Mouse (Mus musculus) G1E (cell line): ENCODE measurements around the gene Cacnb1. TPM values are rescaled to one million over a fixed set of nuclear protein-coding genes. Genes with fewer than 3 reads are reported as not detected.
A peak's percentile ranks its signal among the peaks of the same experiment; 100 is the strongest.

Source experiments
- ATAC-seq: 2 replicates; pipeline ENCODE4 v1.8.0; 2016; ENCODE audit warnings: mild to moderate bottlenecking; ENCODE audit not compliant: insufficient number of reproducible peaks, poor library complexity, low FRiP score, severe bottlenecking; ENCODE audit errors: extremely low read depth
- DNase-seq: peaks from one replicate; pipeline ENCODE4 v3.0.0; 2012; ENCODE audit warnings: low spot score
- H3K27me3 ChIP-seq: 2 replicates; pipeline ENCODE4 v1.6.1; 2012; ENCODE audit warnings: mild to moderate bottlenecking, low read length, inconsistent platforms; ENCODE audit not compliant: insufficient read depth
- H3K36me3 ChIP-seq: replicated peaks from 2 replicates; pipeline ENCODE3; 2012; ENCODE audit warnings: mild to moderate bottlenecking, inconsistent platforms
- H3K4me1 ChIP-seq: 2 replicates; pipeline ENCODE4 v1.6.1; 2012; ENCODE audit warnings: low read depth, low read length, inconsistent platforms, mixed read lengths; ENCODE audit not compliant: insufficient read depth
- H3K4me3 ChIP-seq: 2 replicates; pipeline ENCODE4 v1.5.1; 2012; ENCODE audit warnings: low read depth, mild to moderate bottlenecking, inconsistent platforms, low read length, moderate library complexity, mixed read lengths
- H3K9me3 ChIP-seq: replicated peaks from 2 replicates; pipeline ENCODE4 v1.6.1; 2012; ENCODE audit warnings: inconsistent platforms
- CTCF ChIP-seq: IDR thresholded peaks from 2 replicates; pipeline ENCODE4 v1.5.1; 2012; ENCODE audit warnings: low read depth, low read length, inconsistent platforms, mixed read lengths
- GATA1 ChIP-seq: IDR thresholded peaks from 2 replicates; pipeline ENCODE4 v1.6.1; 2012; ENCODE audit warnings: borderline replicate concordance, low read length, inconsistent platforms, mixed read lengths
- GATA2 ChIP-seq: IDR thresholded peaks from 2 replicates; pipeline ENCODE4 v1.6.1; 2012; ENCODE audit warnings: low read depth, low read length, inconsistent platforms, borderline replicate concordance
- POLR2AphosphoS5 ChIP-seq: IDR thresholded peaks from 2 replicates; pipeline ENCODE4 v1.6.1; 2012; ENCODE audit warnings: low read depth, low read length, inconsistent platforms; ENCODE audit not compliant: insufficient replicate concordance
- TAL1 ChIP-seq: conservative IDR thresholded peaks from 2 replicates; pipeline ENCODE4 v1.6.1; 2012; ENCODE audit warnings: low read depth, low read length, inconsistent platforms, mixed read lengths
- polyA plus RNA-seq: library from polyadenylated mRNA; stranded (reverse); fragments of >175 nt; gene quantifications from 2 replicates; pipeline ENCODE4 v1.2.3, GENCODE M21; 2012
- total RNA-seq, 2 experiments: library from RNA; stranded (forward) in 1 of 2; stranded (reverse) in 1 of 2; fragments of 200-1000 nt in 1 of 2; fragments of >200 nt in 1 of 2; fragmentation: Nextera tagmentation in 1 of 2; gene quantifications; 2 replicates each; pipeline ENCODE4 v1.2.3; 2014 to 2017

Gene Cacnb1
- total and polyA plus RNA-seq, 3 experiments, result 0.05 to 1.4 (median 0.61) TPM

DNA sequence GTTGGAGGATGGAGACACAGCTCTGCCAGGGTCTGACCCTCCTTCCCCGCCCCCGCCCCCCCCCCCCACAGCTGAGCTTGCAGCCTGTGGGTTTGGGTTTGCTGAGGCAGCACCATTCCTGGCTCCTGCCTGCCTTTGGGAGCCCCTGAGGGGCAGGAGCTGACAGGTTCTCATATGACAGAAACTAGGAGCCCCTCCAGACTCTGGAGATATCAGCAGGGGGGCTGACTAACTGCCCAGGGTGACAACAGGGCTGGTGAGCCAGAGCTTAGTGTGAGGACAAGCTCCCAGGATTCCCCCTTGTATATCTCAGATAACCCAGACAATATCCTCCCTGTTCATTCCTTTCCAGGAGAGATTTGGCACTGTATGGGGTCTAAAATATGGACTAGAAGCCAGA, 28.1 kb upstream of the Cacnb1 start:
- Histone ChIP-seq H3K9me3 (peaks cover 14% of the 10 kb centered on the region), H3K27me3 (peaks cover 42% of the 10 kb centered on the region), H3K4me1 (no peaks in the 10 kb centered on the region), H3K4me3 (no peak overlapping the region), H3K36me3 (no peaks in the 10 kb centered on the region)
- TF ChIP-seq GATA2 (no peak), CTCF (no peak), TAL1 (no peak), GATA1 (no peak), POLR2AphosphoS5 (no peak)
- ATAC-seq, result no peak
- DNase-seq, result no peak

DNA sequence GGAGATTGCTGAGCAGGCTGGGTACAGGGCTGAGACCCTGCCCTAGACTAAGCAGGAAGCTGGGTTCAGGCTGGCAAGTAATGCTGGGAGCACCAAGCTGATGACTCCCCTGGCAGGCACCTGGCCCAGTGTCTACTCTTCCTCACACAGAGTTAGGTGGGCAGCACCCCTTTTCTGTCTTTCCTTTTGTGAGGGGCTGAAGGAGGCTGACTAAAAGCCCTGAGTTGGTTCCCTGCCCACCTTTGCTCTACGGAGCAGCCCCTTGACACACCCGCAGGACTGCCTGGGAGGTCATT, 27.6 kb upstream of the Cacnb1 start:
- Histone ChIP-seq H3K4me1 (no peaks in the 10 kb centered on the region), H3K36me3 (no peaks in the 10 kb centered on the region), H3K9me3 (peaks cover 14% of the 10 kb centered on the region), H3K4me3 (no peak overlapping the region), H3K27me3 (peaks cover 37% of the 10 kb centered on the region)
- ATAC-seq, result no peak
- no peak for TF ChIP-seq TAL1
- TF ChIP-seq POLR2AphosphoS5, result no peak
- no peak for TF ChIP-seq GATA1
- no peak for TF ChIP-seq CTCF
- no peak for TF ChIP-seq GATA2
- no peak for DNase-seq

GRCm38 (mm10) chr11:98049672-98050519, 27.1 kb upstream of the Cacnb1 start:
- DNase-seq (no peak), ATAC-seq (no peak)
- Histone ChIP-seq H3K4me1 (no peaks in the 10 kb centered on the region), H3K9me3 (peaks cover 14% of the 10 kb centered on the region), H3K4me3 (no peak overlapping the region), H3K27me3 (peaks cover 33% of the 10 kb centered on the region), H3K36me3 (no peaks in the 10 kb centered on the region)
- TF ChIP-seq CTCF, result no peak
- TF ChIP-seq GATA1, result no peak
- no peak for TF ChIP-seq GATA2
- TF ChIP-seq POLR2AphosphoS5, result no peak
- no peak for TF ChIP-seq TAL1

- no peak for DNase-seq
- peaks cover 8% of the 10 kb centered on the region for H3K9me3 ChIP-seq
- H3K4me1 ChIP-seq, result no peaks in the 10 kb centered on the region
- H3K36me3 ChIP-seq, result no peaks in the 10 kb centered on the region
- no peak overlapping the region for H3K4me3 ChIP-seq
- no peak for ATAC-seq
- H3K27me3 ChIP-seq, result peaks cover 36% of the 10 kb centered on the region
- TF ChIP-seq TAL1 (no peak), GATA2 (no peak), CTCF (no peak)
These were observed 24.9 kb upstream of the Cacnb1 start for GRCm38 (mm10) chr11:98047745-98048144.

GRCm38 (mm10) chr11:98046466-98046865, 23.6 kb upstream of the Cacnb1 start:
- Histone ChIP-seq H3K27me3 (peaks cover 38% of the 10 kb centered on the region), H3K4me1 (no peaks in the 10 kb centered on the region), H3K9me3 (no peaks in the 10 kb centered on the region), H3K36me3 (no peaks in the 10 kb centered on the region), H3K4me3 (no peak overlapping the region)
- ATAC-seq (no peak), DNase-seq (no peak)
- TF ChIP-seq GATA1 (no peak), CTCF (no peak), GATA2 (no peak), TAL1 (no peak), POLR2AphosphoS5 (no peak)

DNA sequence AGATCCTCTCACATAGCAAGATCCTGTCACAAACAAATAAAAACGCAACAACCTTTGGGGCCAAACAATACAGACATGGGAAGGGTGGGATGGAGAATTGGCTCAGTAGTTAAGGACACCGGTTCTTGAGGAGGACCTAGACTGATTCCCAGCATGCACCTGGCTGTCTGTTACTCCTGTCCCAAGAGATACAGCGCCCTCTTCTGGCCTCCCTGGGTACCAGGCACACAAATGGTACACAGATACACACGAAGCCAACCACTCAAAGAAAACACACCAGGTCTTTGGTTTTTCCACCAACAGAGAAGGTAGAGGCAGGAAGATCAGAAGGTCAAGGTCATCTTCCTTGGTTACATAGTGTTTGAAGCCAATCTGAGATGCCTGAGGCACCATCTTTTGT, 22.8 kb upstream of the Cacnb1 start:
- Histone ChIP-seq H3K36me3 (no peaks in the 10 kb centered on the region), H3K9me3 (no peaks in the 10 kb centered on the region), H3K27me3 (peaks cover 42% of the 10 kb centered on the region), H3K4me1 (no peaks in the 10 kb centered on the region), H3K4me3 (no peak overlapping the region)
- 0 out of 2 replicates have a peak, but pooled peaks have one; percentile 14 for TF ChIP-seq CTCF
- no peak for TF ChIP-seq POLR2AphosphoS5
- ATAC-seq (no peak), DNase-seq (no peak)
